Comparison of ENCODE assay signal across 11 mouse cellular contexts in the genomic region with DNA sequence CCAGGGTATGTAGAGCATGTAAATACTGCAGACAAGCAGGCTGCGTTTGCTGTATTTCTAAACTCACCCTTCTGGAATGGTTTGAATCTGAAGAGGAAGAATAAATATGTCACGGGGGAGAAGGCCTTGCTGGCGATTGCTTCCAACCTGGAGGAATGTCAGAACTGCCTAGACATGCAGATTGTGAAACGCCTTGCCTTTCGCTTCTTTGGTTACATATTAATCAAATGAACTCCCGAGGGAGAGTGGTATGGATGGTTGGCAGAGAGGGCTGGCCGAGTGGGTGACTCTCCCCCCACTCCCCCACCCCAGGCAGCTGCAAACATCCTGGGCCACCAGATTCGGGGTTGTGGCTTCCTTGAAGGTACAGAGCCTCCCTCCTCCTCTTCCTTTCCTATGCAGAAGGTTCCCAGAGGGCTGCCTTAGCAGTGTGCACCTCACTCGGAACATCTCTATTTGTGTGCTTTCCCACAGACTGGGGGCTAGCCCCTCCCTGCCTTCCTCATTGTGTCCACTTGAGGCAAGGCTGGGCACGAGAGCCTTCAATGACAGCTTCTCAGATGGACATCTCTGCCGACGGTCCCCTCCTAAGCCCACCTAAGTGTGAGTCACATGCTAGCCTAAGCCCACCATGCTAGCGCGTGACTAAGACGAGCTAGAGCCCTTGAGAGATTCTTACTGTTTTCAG.
DNase-seq lines count a peak whose midpoint lies in the region; ATAC-seq and TF ChIP-seq lines count a peak whose summit lies in the region.
"Had no signal": no experiment of that assay in that cellular context is flagged by ENCODE, and none has a peak within 500 bp of the region (broad histone marks: within the 10 kb centered on the region; RNA-seq: fewer than 3 reads in every experiment).

No protein-coding gene starts in this region.

- H3K9ac ChIP-seq in hindbrain, embryonic 12.5 days, result no peak overlapping the region
- H3K9ac ChIP-seq in hindbrain, embryonic 13.5 days, result no peak overlapping the region
- H3K9ac ChIP-seq in intestine, embryonic 15.5 days, result 0 out of 2 replicates have a peak overlapping the region, but pooled peaks have one; percentile 10
- H3K9ac ChIP-seq in liver, adult 2 months (ENCODE audit: low read depth, low read length), result no peak overlapping the region
- peak overlapping the region; percentile 34; the same call in 1 of the 2 replicates for H3K9ac ChIP-seq in stomach, embryonic 16.5 days (ENCODE audit: low read length)

- WGBS in hindbrain, embryonic 12.5 days, result 53% methylated on average over 15 of the region's 15 CpGs
- 39% methylated on average over 15 of the region's 15 CpGs for WGBS in hindbrain, embryonic 13.5 days
- WGBS in intestine, embryonic 15.5 days, result 33% methylated on average over 15 of the region's 15 CpGs
- 37% methylated on average over 15 of the region's 15 CpGs for WGBS in liver, adult 2 months
- WGBS in stomach, embryonic 16.5 days, result 35% methylated on average over 15 of the region's 15 CpGs

- no peaks in the 10 kb centered on the region for H3K79me2 ChIP-seq in liver, adult 2 months (ENCODE audit: control insufficient read depth, insufficient read depth, low read length)

- peaks cover 7% of the 10 kb centered on the region for H3K4me1 ChIP-seq in hindbrain, embryonic 12.5 days
- peaks cover 7% of the 10 kb centered on the region; the same call in 1 of the 2 replicates for H3K4me1 ChIP-seq in hindbrain, embryonic 13.5 days (replicated peaks)
- H3K4me1 ChIP-seq in intestine, embryonic 15.5 days (replicated peaks), result peaks cover 5% of the 10 kb centered on the region
- H3K4me1 ChIP-seq in liver, adult 2 months (ENCODE audit: control insufficient read depth, insufficient read depth, low read length), result peaks cover 6% of the 10 kb centered on the region
- H3K4me1 ChIP-seq in stomach, embryonic 16.5 days (ENCODE audit: control insufficient read depth, insufficient read depth, low read length), result peaks cover 5% of the 10 kb centered on the region; the same call in 1 of the 2 replicates

- H3K27me3 ChIP-seq in hindbrain, embryonic 12.5 days, result no peaks in the 10 kb centered on the region
- no peaks in the 10 kb centered on the region for H3K27me3 ChIP-seq in hindbrain, embryonic 13.5 days
- no peaks in the 10 kb centered on the region for H3K27me3 ChIP-seq in intestine, embryonic 15.5 days (replicated peaks)
- H3K27me3 ChIP-seq in liver, adult 2 months (ENCODE audit: control insufficient read depth, insufficient read depth, low read length), result no peaks in the 10 kb centered on the region
- no peaks in the 10 kb centered on the region for H3K27me3 ChIP-seq in stomach, embryonic 16.5 days (ENCODE audit: control insufficient read depth, insufficient read depth, low read length)

- no peak overlapping the region for H3K4me3 ChIP-seq in hindbrain, embryonic 12.5 days
- no peak overlapping the region for H3K4me3 ChIP-seq in hindbrain, embryonic 13.5 days
- H3K4me3 ChIP-seq in intestine, embryonic 15.5 days (replicated peaks), result 0 out of 2 replicates have a peak overlapping the region, but pooled peaks have one; percentile 15
- H3K4me3 ChIP-seq in liver, adult 2 months (ENCODE audit: insufficient read depth, low read depth, low read length), result peak overlapping the region; percentile 9; the same call in 1 of the 2 replicates
- H3K4me3 ChIP-seq in stomach, embryonic 16.5 days (replicated peaks; ENCODE audit: low read length), result no peak overlapping the region

- 0 out of 2 replicates have a peak overlapping the region, but pooled peaks have one; percentile 5 for H3K27ac ChIP-seq in hindbrain, embryonic 12.5 days
- no peak overlapping the region for H3K27ac ChIP-seq in hindbrain, embryonic 13.5 days
- peak overlapping the region; percentile 51 for H3K27ac ChIP-seq in intestine, embryonic 15.5 days
- no peak overlapping the region for H3K27ac ChIP-seq in liver, adult 2 months (replicated peaks; ENCODE audit: insufficient read depth, low read depth, low read length)
- H3K27ac ChIP-seq in stomach, embryonic 16.5 days (ENCODE audit: low read length), result peak overlapping the region; percentile 66

- H3K4me2 ChIP-seq in hindbrain, embryonic 12.5 days (replicated peaks), result no peak overlapping the region
- no peak overlapping the region for H3K4me2 ChIP-seq in hindbrain, embryonic 13.5 days
- H3K4me2 ChIP-seq in intestine, embryonic 15.5 days (replicated peaks), result peak overlapping the region; percentile 46
- peak overlapping the region; percentile 39 for H3K4me2 ChIP-seq in stomach, embryonic 16.5 days (ENCODE audit: low read depth, low read length)
- H3K4me2 ChIP-seq: heart, embryonic 11.5 days had no signal

- DNase-seq in liver, adult 2 months (ENCODE audit: extremely low read depth, low read depth, low spot score), result peak; percentile 80
- no peak for DNase-seq in adrenal gland, postnatal 4 days (ENCODE audit: low spot score in 2 of 2)
- no peak for DNase-seq in ovary, postnatal 36 days (ENCODE audit: low spot score)
- DNase-seq: left cerebral cortex, postnatal 4 days had no signal

- no peaks in the 10 kb centered on the region for H3K9me3 ChIP-seq in hindbrain, embryonic 12.5 days (replicated peaks)
- H3K9me3 ChIP-seq in hindbrain, embryonic 13.5 days, result no peaks in the 10 kb centered on the region
- H3K9me3 ChIP-seq in intestine, embryonic 15.5 days, result no peaks in the 10 kb centered on the region
- H3K9me3 ChIP-seq in stomach, embryonic 16.5 days (replicated peaks; ENCODE audit: control insufficient read depth, low read length), result no peaks in the 10 kb centered on the region

- no peak for TF ChIP-seq POLR2A in liver, adult 2 months (IDR thresholded peaks at IDR 0.05; ENCODE audit: extremely low read depth, insufficient read depth, low read length)

- ATAC-seq in hindbrain, embryonic 12.5 days (ENCODE audit: low FRiP score), result no peak
- ATAC-seq in hindbrain, embryonic 13.5 days (ENCODE audit: low FRiP score), result no peak
- peak; percentile 89 for ATAC-seq in intestine, embryonic 15.5 days
- peak; percentile 50; the same call in 1 of the 2 replicates for ATAC-seq in stomach, embryonic 16.5 days (ENCODE audit: insufficient read depth, low FRiP score)
- no peak for ATAC-seq in inflammation-experienced regulatory T-cells, adult 6 months
- ATAC-seq: CD4-positive, CD25-positive, alpha-beta regulatory T cell, adult 4 months had no signal

- TF ChIP-seq CTCF in liver, adult 2 months (IDR thresholded peaks at IDR 0.05; ENCODE audit: low read depth, low read length), result no peak

- H3K36me3 ChIP-seq in hindbrain, embryonic 12.5 days, result no peaks in the 10 kb centered on the region
- H3K36me3 ChIP-seq in hindbrain, embryonic 13.5 days, result no peaks in the 10 kb centered on the region
- H3K36me3 ChIP-seq in intestine, embryonic 15.5 days, result no peaks in the 10 kb centered on the region
- H3K36me3 ChIP-seq in liver, adult 2 months (ENCODE audit: control insufficient read depth, insufficient read depth, low read length), result no peaks in the 10 kb centered on the region
- no peaks in the 10 kb centered on the region for H3K36me3 ChIP-seq in stomach, embryonic 16.5 days (ENCODE audit: control insufficient read depth, insufficient read depth, low read length)

Comparison
In these comparisons a context has a peak if more than half of its experiments do, and no peak if none do; other contexts are left out.
1. H3K27ac ChIP-seq: peak in hindbrain, embryonic 12.5 days (single experiment), intestine, embryonic 15.5 days (single experiment) and stomach, embryonic 16.5 days (single experiment); none in hindbrain, embryonic 13.5 days (single experiment) and liver, adult 2 months (single experiment).
2. ATAC-seq: peak in intestine, embryonic 15.5 days (single experiment) and stomach, embryonic 16.5 days (single experiment); none in hindbrain, embryonic 12.5 days (single experiment), hindbrain, embryonic 13.5 days (single experiment) and inflammation-experienced regulatory T-cells, adult 6 months (single experiment).
3. H3K4me2 ChIP-seq: peak in intestine, embryonic 15.5 days (single experiment) and stomach, embryonic 16.5 days (single experiment); none in hindbrain, embryonic 12.5 days (single experiment) and hindbrain, embryonic 13.5 days (single experiment).
4. H3K4me3 ChIP-seq: peak in intestine, embryonic 15.5 days (single experiment) and liver, adult 2 months (single experiment); none in hindbrain, embryonic 12.5 days (single experiment), hindbrain, embryonic 13.5 days (single experiment) and stomach, embryonic 16.5 days (single experiment).
5. H3K9ac ChIP-seq: peak in intestine, embryonic 15.5 days (single experiment) and stomach, embryonic 16.5 days (single experiment); none in hindbrain, embryonic 12.5 days (single experiment), hindbrain, embryonic 13.5 days (single experiment) and liver, adult 2 months (single experiment).